Mouse (Mus musculus): ENCODE measurements around the gene Mustn1. TPM values are rescaled to one million over a fixed set of nuclear protein-coding genes. Genes with fewer than 3 reads are reported as not detected.

Gene Mustn1
- polyA plus RNA-seq, 1 experiment from 2014 or later: 5.4 TPM

DNA sequence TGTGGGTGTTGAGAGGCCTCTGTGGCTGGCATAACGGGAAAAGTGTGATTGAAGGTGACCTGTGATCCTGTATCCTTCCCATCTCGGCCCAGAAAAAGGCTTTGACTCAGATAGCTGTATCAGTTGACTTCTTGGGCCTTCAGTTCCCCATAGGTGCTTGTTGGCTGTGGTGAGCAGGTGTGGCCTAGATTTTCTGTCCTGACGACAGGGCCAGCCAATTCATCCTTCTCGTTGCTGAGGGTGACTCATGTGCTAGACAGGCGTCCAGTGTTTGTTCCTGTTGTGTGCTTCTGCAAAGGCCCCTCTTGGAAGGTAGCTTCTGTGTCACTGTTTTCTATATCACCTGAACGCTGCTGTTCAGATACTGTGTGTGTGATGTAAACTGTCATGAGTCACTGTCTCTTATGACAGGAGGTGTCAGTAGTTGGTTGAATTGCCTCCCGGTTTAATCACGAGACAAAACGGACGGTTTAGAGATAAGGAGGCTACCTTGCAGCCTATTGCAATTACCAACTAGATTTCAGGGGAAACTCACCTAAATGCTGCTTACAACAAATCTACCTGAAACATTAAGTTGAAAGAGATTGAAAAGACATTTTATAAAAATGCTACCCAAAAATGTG lies 22.0 kb upstream of the Mustn1 start:
- ATAC-seq (0 out of 2 replicates have a peak, but pooled peaks have one; percentile 2), DNase-seq (no peak)
- H3K27me3 ChIP-seq (ENCODE audit: insufficient read depth, low read length): no peaks in the 10 kb centered on the region
- no peak overlapping the region for H3K4me3 ChIP-seq (ENCODE audit: low read depth, low read length)
- H3K9me3 ChIP-seq (ENCODE audit: low read length): no peaks in the 10 kb centered on the region
- TF ChIP-seq EP300 (IDR thresholded peaks at IDR 0.05; ENCODE audit: low read depth): no peak
- TF ChIP-seq CTCF (IDR thresholded peaks at IDR 0.05; ENCODE audit: low read depth): no peak
- H3K27ac ChIP-seq (ENCODE audit: low read depth): no peak overlapping the region
- H3K36me3 ChIP-seq (replicated peaks; ENCODE audit: insufficient read depth, low read length): no peaks in the 10 kb centered on the region
- H3K4me1 ChIP-seq (ENCODE audit: insufficient read depth): peaks cover 7% of the 10 kb centered on the region
- H3K9ac ChIP-seq (replicated peaks): no peak overlapping the region
- H3K4me2 ChIP-seq (ENCODE audit: low read depth, low read length): no peak overlapping the region
- WGBS (ENCODE audit: insufficient replicate concordance): 61% methylated on average over 10 of the region's 10 CpGs

DNA sequence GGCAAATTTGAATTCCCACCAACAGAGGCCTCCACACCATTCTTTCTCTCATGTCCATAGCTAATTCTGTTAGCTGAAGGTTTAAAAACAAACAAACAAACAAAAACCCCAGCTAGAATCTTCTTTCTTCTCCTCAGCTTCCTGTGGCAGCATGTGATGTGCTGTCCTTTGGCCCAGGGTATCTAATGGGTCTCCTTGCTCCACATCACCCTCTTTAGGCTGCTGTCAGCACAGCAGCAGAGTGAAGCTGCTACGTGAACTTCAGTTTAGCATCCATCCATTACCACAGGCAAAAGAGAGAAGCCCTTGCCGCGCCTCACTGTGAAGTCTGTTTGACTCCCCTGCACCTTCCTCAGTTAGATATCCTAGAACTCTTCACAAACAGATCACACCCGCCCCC lies 21.0 kb upstream of the Mustn1 start:
- H3K4me2 ChIP-seq (ENCODE audit: low read depth, low read length): no peak overlapping the region
- H3K27ac ChIP-seq (ENCODE audit: low read depth): no peak overlapping the region
- no peak overlapping the region for H3K9ac ChIP-seq (replicated peaks)
- 71% methylated on average over 4 of the region's 4 CpGs for WGBS (ENCODE audit: insufficient replicate concordance)
- TF ChIP-seq CTCF (IDR thresholded peaks at IDR 0.05; ENCODE audit: low read depth) (peak; percentile 69), EP300 (IDR thresholded peaks at IDR 0.05; ENCODE audit: low read depth) (no peak)
- H3K4me1 ChIP-seq (ENCODE audit: insufficient read depth): peaks cover 7% of the 10 kb centered on the region
- ATAC-seq (no peak), DNase-seq (peak; percentile 47)
- no peaks in the 10 kb centered on the region for H3K36me3 ChIP-seq (replicated peaks; ENCODE audit: insufficient read depth, low read length)
- H3K4me3 ChIP-seq (ENCODE audit: low read depth, low read length): no peak overlapping the region
- H3K9me3 ChIP-seq (ENCODE audit: low read length): no peaks in the 10 kb centered on the region
- no peaks in the 10 kb centered on the region for H3K27me3 ChIP-seq (ENCODE audit: insufficient read depth, low read length)

DNA sequence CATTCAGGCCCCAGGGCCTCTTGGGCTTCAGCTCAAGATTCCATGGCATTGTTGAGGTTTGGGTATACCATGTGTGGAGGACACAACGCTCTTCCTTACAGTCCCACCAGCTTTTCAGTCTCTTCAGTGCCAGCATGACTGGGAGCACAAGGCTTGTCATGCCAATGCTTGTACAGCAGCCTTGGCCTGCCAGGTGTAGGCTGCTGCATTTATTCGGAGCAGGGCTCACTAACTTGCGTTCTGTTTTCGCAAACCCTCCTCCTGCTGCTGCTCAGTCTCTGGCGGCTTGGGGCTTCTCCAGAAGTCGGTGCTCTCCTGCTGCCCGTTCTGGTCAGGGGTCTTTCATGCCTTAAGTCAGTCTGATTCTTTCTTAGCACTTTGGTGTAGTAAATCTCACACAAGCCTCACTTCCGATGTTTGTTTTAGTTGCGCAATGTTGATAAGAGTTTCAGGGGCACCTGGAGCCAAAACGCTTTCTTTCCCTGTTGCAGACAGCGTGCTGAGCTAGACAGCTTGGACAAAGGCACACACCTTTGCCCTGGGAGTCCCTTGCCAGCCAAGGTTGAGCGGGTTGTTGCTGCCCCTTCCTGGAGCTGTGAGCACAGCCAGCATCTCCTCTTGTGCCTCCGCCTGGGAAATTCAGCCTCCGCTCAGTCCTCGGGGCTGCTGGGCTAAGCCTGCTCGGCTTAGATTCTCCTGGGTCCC lies 17.4 kb upstream of the Mustn1 start:
- no peak for DNase-seq

DNA sequence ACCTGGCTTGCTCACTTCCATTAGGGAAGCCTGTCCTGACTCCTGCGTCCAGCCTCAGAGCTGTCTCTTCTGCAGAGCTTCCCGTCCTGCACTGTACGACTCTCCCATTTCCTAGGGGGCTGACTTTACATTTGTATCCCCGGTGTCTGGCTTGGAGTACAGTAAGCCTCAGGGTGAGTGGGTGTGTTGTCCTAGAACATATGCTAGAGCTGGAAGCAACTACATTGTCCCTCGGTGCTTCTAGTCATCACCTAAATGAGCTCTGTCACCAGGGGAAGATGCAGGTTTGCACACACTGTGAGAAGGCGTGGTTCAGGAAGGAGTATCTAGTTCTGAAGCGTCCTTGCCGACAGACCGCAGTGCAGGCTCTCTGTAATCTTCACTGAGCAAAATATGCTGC lies 16.6 kb upstream of the Mustn1 start:
- no peak for DNase-seq
- Histone ChIP-seq H3K9ac (replicated peaks) (peak overlapping the region; percentile 26; the same call in 1 of the 2 replicates), H3K4me2 (ENCODE audit: low read depth, low read length) (no peak overlapping the region), H3K36me3 (replicated peaks; ENCODE audit: insufficient read depth, low read length) (peaks cover 8% of the 10 kb centered on the region; the same call in 1 of the 2 replicates), H3K27ac (ENCODE audit: low read depth) (0 out of 2 replicates have a peak overlapping the region, but pooled peaks have one; percentile 51), H3K4me3 (ENCODE audit: low read depth, low read length) (no peak overlapping the region), H3K27me3 (ENCODE audit: insufficient read depth, low read length) (no peaks in the 10 kb centered on the region), H3K4me1 (ENCODE audit: insufficient read depth) (peaks cover 7% of the 10 kb centered on the region), H3K9me3 (ENCODE audit: low read length) (no peaks in the 10 kb centered on the region)
- TF ChIP-seq EP300 (IDR thresholded peaks at IDR 0.05; ENCODE audit: low read depth) (no peak), CTCF (IDR thresholded peaks at IDR 0.05; ENCODE audit: low read depth) (no peak)
- no peak for ATAC-seq
- 68% methylated on average over 9 of the region's 9 CpGs for WGBS (ENCODE audit: insufficient replicate concordance)

More for the DNA sequence above, 17.4 kb upstream of the Mustn1 start:
- Histone ChIP-seq H3K4me3 (ENCODE audit: low read depth, low read length) (no peak overlapping the region), H3K9me3 (ENCODE audit: low read length) (no peaks in the 10 kb centered on the region), H3K4me1 (ENCODE audit: insufficient read depth) (peaks cover 7% of the 10 kb centered on the region), H3K27ac (ENCODE audit: low read depth) (peak overlapping the region; percentile 51), H3K9ac (replicated peaks) (peak overlapping the region; percentile 26; the same call in 1 of the 2 replicates), H3K27me3 (ENCODE audit: insufficient read depth, low read length) (no peaks in the 10 kb centered on the region), H3K36me3 (replicated peaks; ENCODE audit: insufficient read depth, low read length) (peaks cover 8% of the 10 kb centered on the region; the same call in 1 of the 2 replicates), H3K4me2 (ENCODE audit: low read depth, low read length) (peak overlapping the region; percentile 49; the same call in 1 of the 2 replicates)
- 54% methylated on average over 16 of the region's 16 CpGs for WGBS (ENCODE audit: insufficient replicate concordance)
- TF ChIP-seq CTCF (IDR thresholded peaks at IDR 0.05; ENCODE audit: low read depth): 0 out of 2 replicates have a peak, but pooled peaks have one; percentile 2
- no peak for TF ChIP-seq EP300 (IDR thresholded peaks at IDR 0.05; ENCODE audit: low read depth)
- peak; percentile 65 for ATAC-seq

DNA sequence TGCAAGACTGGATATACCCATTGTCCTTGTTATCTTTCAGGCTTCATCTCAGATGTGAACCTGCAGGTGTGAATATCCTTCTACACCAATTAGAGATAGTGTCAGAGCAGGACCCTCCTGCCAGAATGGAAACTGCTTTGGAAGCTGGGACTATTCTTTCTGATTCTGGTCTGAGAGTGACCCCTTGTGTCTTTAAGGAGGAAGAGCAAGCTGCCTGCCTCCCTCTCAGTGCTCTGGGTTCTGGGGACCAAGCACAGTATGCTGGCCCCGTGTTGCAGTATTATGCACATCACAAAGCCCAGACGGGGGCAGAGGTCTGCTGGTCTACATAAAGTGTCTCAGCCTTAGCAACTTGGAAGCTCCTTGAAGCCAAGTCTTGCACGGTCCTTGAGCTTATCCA lies 13.7 kb upstream of the Mustn1 start:
- Histone ChIP-seq H3K36me3 (replicated peaks; ENCODE audit: insufficient read depth, low read length) (peaks cover 8% of the 10 kb centered on the region; the same call in 1 of the 2 replicates), H3K27me3 (ENCODE audit: insufficient read depth, low read length) (no peaks in the 10 kb centered on the region), H3K4me2 (ENCODE audit: low read depth, low read length) (no peak overlapping the region), H3K4me1 (ENCODE audit: insufficient read depth) (peaks cover 24% of the 10 kb centered on the region), H3K9ac (replicated peaks) (no peak overlapping the region), H3K27ac (ENCODE audit: low read depth) (no peak overlapping the region), H3K9me3 (ENCODE audit: low read length) (no peaks in the 10 kb centered on the region), H3K4me3 (ENCODE audit: low read depth, low read length) (no peak overlapping the region)
- WGBS (ENCODE audit: insufficient replicate concordance): 66% methylated on average over 3 of the region's 3 CpGs
- ATAC-seq (no peak), DNase-seq (no peak)
- no peak for TF ChIP-seq EP300 (IDR thresholded peaks at IDR 0.05; ENCODE audit: low read depth)
- peak; percentile 65 for TF ChIP-seq CTCF (IDR thresholded peaks at IDR 0.05; ENCODE audit: low read depth)

DNA sequence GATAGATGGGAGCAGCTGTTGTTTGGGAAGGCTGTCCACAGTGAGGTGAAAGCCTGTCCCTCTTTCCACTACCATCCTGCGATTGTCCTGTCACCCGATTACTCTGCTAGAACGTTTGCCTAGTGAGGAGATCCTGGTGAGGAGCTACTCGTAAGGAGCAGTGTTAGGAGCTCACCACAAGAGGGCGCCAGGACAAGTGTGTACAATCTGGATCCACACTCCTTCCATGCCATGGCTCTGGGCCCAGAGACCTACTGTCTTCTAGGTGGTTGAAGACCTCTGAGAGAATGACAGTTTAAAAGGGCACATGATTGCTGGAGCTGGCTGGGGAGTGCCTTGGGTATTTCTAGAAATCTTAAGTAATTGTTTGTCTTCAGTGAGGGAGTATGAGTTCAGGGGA lies 12.0 kb upstream of the Mustn1 start:
- H3K4me1 ChIP-seq (ENCODE audit: insufficient read depth): peaks cover 23% of the 10 kb centered on the region
- no peak overlapping the region for H3K4me2 ChIP-seq (ENCODE audit: low read depth, low read length)
- TF ChIP-seq EP300 (IDR thresholded peaks at IDR 0.05; ENCODE audit: low read depth): no peak
- peak; percentile 96 for TF ChIP-seq CTCF (IDR thresholded peaks at IDR 0.05; ENCODE audit: low read depth)
- H3K27me3 ChIP-seq (ENCODE audit: insufficient read depth, low read length): no peaks in the 10 kb centered on the region
- peaks cover 10% of the 10 kb centered on the region; the same call in 1 of the 2 replicates for H3K36me3 ChIP-seq (replicated peaks; ENCODE audit: insufficient read depth, low read length)
- no peak overlapping the region for H3K27ac ChIP-seq (ENCODE audit: low read depth)
- 20% methylated on average over 5 of the region's 5 CpGs for WGBS (ENCODE audit: insufficient replicate concordance)
- no peak overlapping the region for H3K9ac ChIP-seq (replicated peaks)
- no peak for ATAC-seq
- H3K4me3 ChIP-seq (ENCODE audit: low read depth, low read length): no peak overlapping the region
- H3K9me3 ChIP-seq (ENCODE audit: low read length): no peaks in the 10 kb centered on the region
- peak; percentile 85 for DNase-seq
